Mouse (Mus musculus) left cerebral cortex, adult 18-20 months (tissue): Measurements from ENCODE around the gene Psmb5. TPM values are rescaled to one million over a fixed set of nuclear protein-coding genes. Genes with fewer than 3 reads are reported as not detected.
"Not testable (repeated sequence)": the region's sequence is repeated elsewhere in the genome, so short reads cannot be mapped to it uniquely, and the experiment has no call there.

Source experiments
- DNase-seq, 2 experiments: peaks; one replicate each; pipeline ENCODE4 v3.0.0; 2021 to 2022; ENCODE audit warnings: low spot score in 2 of 2, mixed read lengths in 1 of 2
- total RNA-seq, 2 experiments: library from RNA; stranded (reverse); gene quantifications; 2 replicates each; pipeline ENCODE4 v1.2.3; 2021

Psmb5 gene
- total RNA-seq, 2 experiments from 2014 or later = 176 to 178 TPM

- no peak for DNase-seq
Measured at GRCm38 (mm10) chr14:54631240-54631599, 13.4 kb upstream of the Psmb5 start.

DNA sequence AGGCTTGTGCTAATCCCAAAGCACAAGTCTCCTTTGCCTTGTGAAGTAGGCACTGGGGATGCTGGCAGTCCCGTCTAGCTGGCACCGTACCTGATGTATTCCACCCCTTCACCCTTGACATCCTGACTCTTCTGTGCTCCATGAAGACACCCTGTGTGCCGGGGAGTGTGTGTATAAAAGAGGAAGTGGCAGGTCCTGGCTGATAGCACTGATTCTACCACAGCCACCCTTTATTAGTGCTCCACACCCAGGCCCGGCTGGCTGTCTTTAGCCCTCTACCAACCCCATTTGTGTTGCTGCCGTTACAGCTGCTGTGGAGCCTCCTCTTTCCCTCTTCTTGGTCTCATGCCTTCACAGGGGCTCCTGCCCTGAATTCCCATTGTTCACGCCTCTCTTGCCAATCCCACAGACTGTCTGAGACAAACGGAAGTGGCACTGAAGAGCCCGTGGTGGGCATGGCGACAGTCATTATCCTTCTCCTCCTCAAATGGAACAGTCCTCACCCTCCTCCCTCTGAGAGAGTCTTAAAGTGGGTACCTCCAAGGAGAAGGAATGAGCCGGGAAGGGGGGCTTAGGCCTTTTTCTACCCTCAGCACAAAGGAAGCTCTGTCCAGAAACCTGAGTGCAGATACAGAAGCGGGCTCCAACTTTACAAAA, 12.9 kb upstream of the Psmb5 start:
- DNase-seq = no peak

GRCm38 (mm10) chr14:54629797-54630196, 12.0 kb upstream of the Psmb5 start:
- DNase-seq = no peak

GRCm38 (mm10) chr14:54628103-54628502, 10.3 kb upstream of the Psmb5 start:
- DNase-seq = no peak

DNA sequence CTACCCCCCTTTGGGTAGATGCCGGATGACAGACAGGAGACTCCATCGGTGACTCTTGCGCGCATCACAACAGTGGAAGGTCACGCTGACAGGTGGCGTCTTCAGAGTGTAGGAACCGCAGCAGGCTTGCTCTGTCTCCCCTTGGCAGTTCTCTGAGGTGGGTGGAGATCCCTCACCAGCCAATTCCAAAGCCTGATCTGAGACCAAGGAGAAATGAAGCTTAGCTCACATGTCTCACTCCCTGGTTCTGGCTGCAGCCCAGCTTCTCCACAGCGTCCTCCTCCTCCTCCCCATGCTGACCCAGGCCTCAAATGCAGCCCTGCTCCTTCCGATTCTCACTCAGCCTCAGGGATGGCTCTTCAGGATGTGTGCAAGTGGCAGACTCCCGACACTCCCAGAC, 7.2 kb upstream of the Psmb5 start:
- DNase-seq = no peak

DNA sequence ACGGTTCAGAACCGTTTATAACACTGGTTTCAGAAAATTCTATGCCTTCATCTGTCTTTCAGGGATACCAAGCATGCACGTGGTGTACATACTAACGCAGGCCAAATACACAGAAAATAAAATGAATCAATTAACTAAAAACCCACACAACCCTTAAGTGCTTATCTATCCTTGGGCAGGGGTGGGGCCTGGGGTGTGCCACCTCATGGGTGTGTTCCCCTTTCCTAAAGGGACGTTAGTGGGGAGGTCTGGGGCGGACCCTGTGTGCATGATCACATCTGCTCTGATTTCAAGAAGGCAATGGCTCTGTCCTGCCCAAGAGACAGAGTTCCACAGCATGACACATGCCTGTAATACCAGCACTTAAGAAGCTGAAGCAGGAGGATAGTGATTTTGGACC, 5.5 kb upstream of the Psmb5 start:
- no peak for DNase-seq

- DNase-seq = no peak
Measured at GRCm38 (mm10) chr14:54621133-54621532, 3.3 kb upstream of the Psmb5 start, which contains the start of gene Psmb11. Psmb11 (plus strand) TSS chr14:54621433.

GRCm38 (mm10) chr14:54617152-54617896, 498 bp downstream of the Psmb5 start:
- DNase-seq = no peak

GRCm38 (mm10) chr14:54616226-54616825, 1.5 kb downstream of the Psmb5 start:
- no peak for DNase-seq

GRCm38 (mm10) chr14:54614130-54614529, 3.7 kb downstream of the Psmb5 start:
- DNase-seq = not testable (repeated sequence)

- DNase-seq = peak; percentile 34 to 72
Measured at GRCm38 (mm10) chr14:54610648-54611047, 7.2 kb downstream of the Psmb5 start.

DNA sequence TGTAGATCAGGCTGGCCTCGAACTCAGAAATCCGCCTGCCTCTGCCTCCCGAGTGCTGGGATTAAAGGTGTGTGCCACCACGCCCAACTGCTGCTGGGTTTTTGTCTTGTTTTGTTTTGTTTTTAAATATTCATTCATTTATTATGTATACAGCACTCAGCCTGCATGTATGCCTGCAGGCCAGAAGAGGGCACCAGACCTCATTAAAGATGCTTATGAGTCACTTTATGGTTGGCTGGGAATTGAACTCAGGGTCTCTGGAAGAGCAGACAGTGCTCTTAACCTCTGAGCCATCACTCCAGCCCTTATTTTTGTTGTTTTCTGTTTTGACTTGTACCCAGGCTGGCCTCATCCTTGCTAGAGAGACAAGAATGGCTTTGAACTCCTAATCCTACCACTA, 7.9 kb downstream of the Psmb5 start:
- DNase-seq = no peak

GRCm38 (mm10) chr14:54609245-54609644, 8.6 kb downstream of the Psmb5 start:
- DNase-seq = no peak

GRCm38 (mm10) chr14:54607226-54607625, 10.6 kb downstream of the Psmb5 start:
- no peak for DNase-seq

GRCm38 (mm10) chr14:54605752-54606321, 12.0 kb downstream of the Psmb5 start, which contains the start of gene 4931414P19Rik:
4931414P19Rik (minus strand) TSS chr14:54605993.
- DNase-seq = peak; percentile 71 to 78

- DNase-seq = no peak
Measured at GRCm38 (mm10) chr14:54603686-54604085, 14.1 kb downstream of the Psmb5 start.

- DNase-seq = peak; percentile 93 to 95
Measured at GRCm38 (mm10) chr14:54603038-54603654, 14.7 kb downstream of the Psmb5 start.

DNA sequence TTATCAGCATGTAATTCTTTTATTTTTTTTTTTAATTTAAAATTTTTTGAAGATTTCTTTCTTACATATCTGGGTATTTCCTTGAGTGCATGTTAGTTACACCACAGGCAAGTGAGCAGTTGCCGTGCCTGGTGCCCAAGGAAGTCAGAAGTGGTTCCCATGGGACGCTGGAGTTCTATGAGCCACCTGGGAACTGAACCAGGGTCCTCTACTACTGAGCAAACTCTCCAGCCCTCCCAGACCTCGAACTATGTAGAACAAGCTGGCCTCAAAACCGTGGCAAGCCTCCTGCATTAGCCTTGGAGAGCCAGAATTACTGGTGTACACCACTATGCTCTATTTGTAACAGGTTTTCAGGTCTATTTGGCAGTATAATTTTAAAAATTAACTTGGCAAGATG, 15.2 kb downstream of the Psmb5 start:
- no peak for DNase-seq

- DNase-seq = no peak
Measured at GRCm38 (mm10) chr14:54601601-54602000, 16.2 kb downstream of the Psmb5 start.

GRCm38 (mm10) chr14:54597084-54597483, 20.7 kb downstream of the Psmb5 start:
- no peak for DNase-seq

- DNase-seq = peak; percentile 48 to 65
Measured at GRCm38 (mm10) chr14:54594631-54595414, 23.0 kb downstream of the Psmb5 start.
